Mouse (Mus musculus): ENCODE results near the gene Adh6b. TPM values are rescaled to one million over a fixed set of nuclear protein-coding genes. Genes with fewer than 3 reads are reported as not detected.

The Adh6b gene
- polyA plus RNA-seq, 1 experiment from 2014 or later, result 0.16 TPM

Other genes with a start within 250 kb of the Adh6b start
- gene Trmt10a, start 198.3 kb upstream of the Adh6b start, polyA plus RNA-seq (2015; fragmentation: Nextera tagmentation; extraction: Ambion mirVana), result 11.4 and 12.1 TPM in 2 replicates
- gene Mttp, start 196.8 kb upstream of the Adh6b start, polyA plus RNA-seq (2015; fragmentation: Nextera tagmentation; extraction: Ambion mirVana), result 7.4 and 7.6 TPM in 2 replicates
- 0.21 and 0.29 TPM in 2 replicates for gene 4930579F01Rik, start 147.9 kb upstream of the Adh6b start, polyA plus RNA-seq (2015; fragmentation: Nextera tagmentation; extraction: Ambion mirVana)
- 0.43 and 0.50 TPM in 2 replicates for gene Adh7, start 124.0 kb upstream of the Adh6b start, polyA plus RNA-seq (2015; fragmentation: Nextera tagmentation; extraction: Ambion mirVana)
- 1,171 and 1,249 TPM in 2 replicates for gene Adh1, start 80.8 kb upstream of the Adh6b start, polyA plus RNA-seq (2015; fragmentation: Nextera tagmentation; extraction: Ambion mirVana)
- gene Adh6a, start 28.5 kb upstream of the Adh6b start, polyA plus RNA-seq (2015; fragmentation: Nextera tagmentation; extraction: Ambion mirVana), result 0.11 TPM in 1 of 2 replicates, not detected in the other
- not detected in 2 replicates for gene Adh4, start 73.7 kb downstream of the Adh6b start, polyA plus RNA-seq (2015; fragmentation: Nextera tagmentation; extraction: Ambion mirVana)
- gene Adh5, start 101.3 kb downstream of the Adh6b start, polyA plus RNA-seq (2015; fragmentation: Nextera tagmentation; extraction: Ambion mirVana), result 238 and 243 TPM in 2 replicates
- gene Metap1, start 147.7 kb downstream of the Adh6b start, polyA plus RNA-seq (2015; fragmentation: Nextera tagmentation; extraction: Ambion mirVana), result 44.2 and 46.3 TPM in 2 replicates
- 343 and 357 TPM in 2 replicates for gene Eif4e, start 184.4 kb downstream of the Adh6b start, polyA plus RNA-seq (2015; fragmentation: Nextera tagmentation; extraction: Ambion mirVana)

All from lung, embryonic 15.5 days (tissue).